Mouse (Mus musculus) thymus, adult 2 months (tissue): ENCODE data around the gene Crybg3.

ENCODE experiments used
- CTCF ChIP-seq: fragments of 200-500 bp; IDR thresholded peaks from 2 replicates; pipeline ENCODE4 v1.5.1; 2012; ENCODE audit warnings: mild to moderate bottlenecking, control low read depth, low read length, moderate library complexity, borderline replicate concordance; ENCODE audit not compliant: control insufficient read depth, poor library complexity, insufficient read depth; ENCODE audit errors: extremely low read depth
- POLR2A ChIP-seq: fragments of 200-500 bp; IDR thresholded peaks from 2 replicates; pipeline ENCODE4 v1.6.1; 2012; ENCODE audit warnings: mild to moderate bottlenecking, low read length, control low read depth, moderate library complexity; ENCODE audit not compliant: control insufficient read depth, poor library complexity, insufficient read depth; ENCODE audit errors: extremely low read depth

DNA sequence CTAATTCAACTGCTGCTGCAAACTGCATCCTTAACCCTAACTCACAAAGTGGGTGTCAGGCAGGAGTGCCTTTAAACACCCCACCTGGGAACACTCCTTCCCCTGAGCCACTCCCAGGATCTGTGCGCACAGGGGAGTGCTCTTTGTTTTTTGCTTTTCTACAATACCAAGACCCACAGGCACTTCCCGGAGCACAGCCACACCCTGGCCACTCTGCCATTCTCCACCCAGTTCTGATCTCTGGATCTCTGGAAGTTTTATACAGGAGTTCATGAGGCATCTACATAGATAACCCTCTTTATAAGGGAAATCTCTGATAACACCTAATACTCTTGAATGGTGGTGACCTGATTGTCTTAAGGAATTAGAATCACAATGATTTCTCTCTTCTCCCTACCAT is 55.4 kb downstream of the Crybg3 start:
- TF ChIP-seq POLR2A: no peak
- TF ChIP-seq CTCF: no peak
